Mouse (Mus musculus): ENCODE data around the gene 2610028H24Rik.

2610028H24Rik gene

GRCm38 (mm10) chr10:76489205-76489604, 40.3 kb downstream of the 2610028H24Rik start:
- no peak for DNase-seq (ENCODE audit: low spot score)

- DNase-seq (ENCODE audit: low spot score), result no peak
Measured at GRCm38 (mm10) chr10:76493527-76493926, 44.6 kb downstream of the 2610028H24Rik start.

GRCm38 (mm10) chr10:76495501-76495900, 46.6 kb downstream of the 2610028H24Rik start:
- DNase-seq (ENCODE audit: low spot score), result no peak

DNA sequence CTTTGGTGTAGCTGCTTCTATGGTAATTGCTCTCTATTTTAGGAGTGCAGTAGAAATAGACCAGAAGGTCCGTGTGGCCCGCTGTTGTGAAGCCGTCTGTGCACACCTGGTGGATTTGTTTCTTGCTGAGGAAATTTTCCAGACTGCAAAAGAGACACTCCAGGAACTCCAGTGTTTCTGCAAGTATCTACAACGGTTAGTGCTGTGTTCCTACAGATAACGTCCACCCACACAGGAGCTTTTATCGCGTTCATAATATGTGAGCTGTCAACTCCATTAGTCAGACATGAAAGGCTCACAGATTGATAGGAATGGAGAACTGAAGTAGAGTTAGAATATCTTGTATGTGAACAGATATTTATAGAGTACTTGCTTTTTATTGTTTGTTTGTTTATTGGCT, 47.5 kb downstream of the 2610028H24Rik start:
- DNase-seq (ENCODE audit: low spot score), result no peak

- no peak for DNase-seq (ENCODE audit: low spot score)
Measured at GRCm38 (mm10) chr10:76497522-76497921, 48.6 kb downstream of the 2610028H24Rik start.

- DNase-seq (ENCODE audit: low spot score), result no peak
Measured at GRCm38 (mm10) chr10:76504271-76504943, 55.5 kb downstream of the 2610028H24Rik start.

DNA sequence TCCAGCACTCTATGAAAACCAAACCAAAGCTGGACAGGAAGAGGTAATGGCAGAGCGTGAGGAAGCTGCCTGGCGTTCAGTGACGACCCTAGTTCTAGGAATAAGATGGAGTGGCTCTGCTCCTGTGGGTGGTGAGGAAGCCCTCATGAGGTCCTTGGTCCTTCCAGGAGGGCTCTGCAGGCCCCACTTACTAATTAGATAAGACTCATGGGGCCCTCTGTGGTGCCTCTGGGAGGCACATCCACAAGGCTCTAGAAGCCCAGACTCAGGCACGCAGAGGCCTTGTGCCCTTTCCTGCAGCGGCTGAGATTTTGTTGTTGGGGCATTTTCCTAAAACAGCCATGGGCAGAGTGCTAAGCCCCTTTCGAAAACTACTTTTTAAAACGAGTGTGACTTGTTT, 57.0 kb downstream of the 2610028H24Rik start:
- DNase-seq (ENCODE audit: low spot score), result no peak
